Mouse (Mus musculus) heart, postnatal 36 days (tissue): ENCODE results near the gene Tmem247. TPM values are rescaled to one million over a fixed set of nuclear protein-coding genes. Genes with fewer than 3 reads are reported as not detected.
A peak's percentile ranks its signal among the peaks of the same experiment; 100 is the strongest.

Experiments
- DNase-seq, 2 experiments: peaks; one replicate each; pipeline ENCODE4 v3.0.0; 2021 to 2022
- intact Hi-C: fragments of 180-260 bp; cut with DNase I; formaldehyde crosslinking; loops from one replicate; pipeline ENCODE4 v1.15.1; 2025
- total RNA-seq, 2 experiments: library from RNA; stranded (reverse); gene quantifications; 2 replicates each; pipeline ENCODE4 v1.2.3; 2021

Tmem247 gene
- not detected for total RNA-seq

- intact Hi-C loops = loop anchor here (5.0 kb wide), 1 partner anchor 75 kb away; no protein-coding TSS in a partner anchor
- DNase-seq = no peak
Measured at GRCm38 (mm10) chr17:86917048-86917447, at the start of gene Tmem247. Gene Tmem247 (plus strand): TSS chr17:86917348.

- no peak for DNase-seq
- intact Hi-C loops = no loop called here
Measured at GRCm38 (mm10) chr17:86870586-86870985, 46.6 kb upstream of the Tmem247 start.

GRCm38 (mm10) chr17:86872643-86873042 is 44.5 kb upstream of the Tmem247 start:
- DNase-seq = no peak
- intact Hi-C loops = no loop called here

- intact Hi-C loops = no loop called here
- DNase-seq = no peak
Measured at GRCm38 (mm10) chr17:86876940-86877339, 40.2 kb upstream of the Tmem247 start.

- no peak for DNase-seq
Measured at GRCm38 (mm10) chr17:86877747-86878146, 39.4 kb upstream of the Tmem247 start.

GRCm38 (mm10) chr17:86880056-86880455 is 37.1 kb upstream of the Tmem247 start:
- no peak for DNase-seq
- intact Hi-C loops = no loop called here

More at GRCm38 (mm10) chr17:86877747-86878146, 39.4 kb upstream of the Tmem247 start:
- intact Hi-C loops = no loop called here

- intact Hi-C loops = no loop called here
- DNase-seq = no peak
Measured at GRCm38 (mm10) chr17:86880461-86881044, 36.6 kb upstream of the Tmem247 start.

- intact Hi-C loops = no loop called here
- no peak for DNase-seq
Measured at GRCm38 (mm10) chr17:86895191-86895590, 22.0 kb upstream of the Tmem247 start.

GRCm38 (mm10) chr17:86897486-86898165 is 19.5 kb upstream of the Tmem247 start:
- DNase-seq = no peak
- intact Hi-C loops = no loop called here

GRCm38 (mm10) chr17:86899821-86900220 is 17.3 kb upstream of the Tmem247 start:
- intact Hi-C loops = no loop called here
- no peak for DNase-seq

- DNase-seq = no peak
- intact Hi-C loops = no loop called here
Measured at GRCm38 (mm10) chr17:86900564-86900963, 16.6 kb upstream of the Tmem247 start.

GRCm38 (mm10) chr17:86902399-86903067 is 14.6 kb upstream of the Tmem247 start:
- DNase-seq = no peak
- intact Hi-C loops = no loop called here

- peak in 1 of 2 experiments; percentile 14 for DNase-seq
Measured at GRCm38 (mm10) chr17:86903596-86903995, 13.6 kb upstream of the Tmem247 start.

GRCm38 (mm10) chr17:86904206-86904605 is 12.9 kb upstream of the Tmem247 start:
- intact Hi-C loops = no loop called here
- no peak for DNase-seq

More at GRCm38 (mm10) chr17:86903596-86903995, 13.6 kb upstream of the Tmem247 start:
- intact Hi-C loops = no loop called here

GRCm38 (mm10) chr17:86905297-86906135 is 11.6 kb upstream of the Tmem247 start:
- peak; percentile 52 to 54 for DNase-seq
- intact Hi-C loops = loop anchor here (1.0 to 5.0 kb wide), 6 partner anchors 93 to 743 kb away; partner anchors contain the start of gene Epas1

GRCm38 (mm10) chr17:86906136-86906461 is 11.0 kb upstream of the Tmem247 start:
- intact Hi-C loops = loop anchor here (1.0 to 5.0 kb wide), 6 partner anchors 94 to 744 kb away; partner anchors contain the start of gene Epas1
- peak; percentile 86 to 89 for DNase-seq

- no peak for DNase-seq
- intact Hi-C loops = loop anchor here (1.0 to 5.0 kb wide), 6 partner anchors 94 to 744 kb away; partner anchors contain the start of gene Epas1
Measured at GRCm38 (mm10) chr17:86906601-86907000, 10.5 kb upstream of the Tmem247 start.

- DNase-seq = no peak
- intact Hi-C loops = loop anchor here (5.0 kb wide), 4 partner anchors 95 to 745 kb away; partner anchors contain the start of gene Epas1
Measured at GRCm38 (mm10) chr17:86907092-86907491, 10.1 kb upstream of the Tmem247 start.

GRCm38 (mm10) chr17:86908316-86908715 is 8.8 kb upstream of the Tmem247 start:
- DNase-seq = no peak
- intact Hi-C loops = loop anchor here (5.0 kb wide), 4 partner anchors 96 to 746 kb away; partner anchors contain the start of gene Epas1
